Mouse (Mus musculus): ENCODE measurements around the gene Ccdc63. TPM values are rescaled to one million over a fixed set of nuclear protein-coding genes. Genes with fewer than 3 reads are reported as not detected.

Ccdc63 gene
- total RNA-seq, 1 experiment = 2.2 TPM

- DNase-seq (ENCODE audit: low read depth, low spot score) = no peak
- Histone ChIP-seq H3K27ac (ENCODE audit: insufficient read depth, low read depth, low read length, poor library complexity, severe bottlenecking) (no peak overlapping the region), H3K4me3 (ENCODE audit: insufficient read depth in 1 of 2, low read depth in 1 of 2, low read length in 2 of 2, poor library complexity in 1 of 2, severe bottlenecking in 1 of 2) (no peak overlapping the region), H3K4me1 (ENCODE audit: control insufficient read depth in 2 of 2, insufficient read depth in 2 of 2, low read length in 2 of 2, poor library complexity in 1 of 2) (peaks cover 4 to 18% of the 10 kb centered on the region in 2 experiments; a peak in 3 of 4 replicates), H3K9ac (ENCODE audit: insufficient read depth, low read depth, low read length, poor library complexity, severe bottlenecking) (no peak overlapping the region), H3K36me3 (ENCODE audit: control insufficient read depth, insufficient read depth, low read length, poor library complexity, severe bottlenecking) (peaks cover 82% of the 10 kb centered on the region), H3K9me3 (ENCODE audit: control insufficient read depth, insufficient read depth, low read depth, low read length) (no peaks in the 10 kb centered on the region)
- in situ Hi-C loops (cut with MboI; ENCODE audit: low sequenced_read_pairs in 2 of 2, unreplicated experiment in 2 of 2) = no loop called here
- no peak for TF ChIP-seq MAFK (IDR thresholded peaks at IDR 0.05; ENCODE audit: insufficient read depth, low read depth, low read length)
- no peak for TF ChIP-seq CHD2 (IDR thresholded peaks at IDR 0.05; ENCODE audit: low read depth, low read length)
- no peak for TF ChIP-seq HCFC1 (IDR thresholded peaks at IDR 0.05; ENCODE audit: borderline replicate concordance, insufficient read depth, low read length)
- TF ChIP-seq ZNF384 (IDR thresholded peaks at IDR 0.05; ENCODE audit: low read depth, low read length) = no peak
- no peak for TF ChIP-seq ZC3H11A (IDR thresholded peaks at IDR 0.05; ENCODE audit: borderline replicate concordance, low read depth, low read length)
These were observed 27.9 kb upstream of the Ccdc63 start for GRCm38 (mm10) chr5:122168344-122169069.

- H3K36me3 ChIP-seq (ENCODE audit: control insufficient read depth, insufficient read depth, low read length, poor library complexity, severe bottlenecking) = peaks cover 80% of the 10 kb centered on the region
- H3K9ac ChIP-seq (ENCODE audit: insufficient read depth, low read depth, low read length, poor library complexity, severe bottlenecking) = no peak overlapping the region; the same call in 1 of the 2 replicates
- H3K9me3 ChIP-seq (ENCODE audit: control insufficient read depth, insufficient read depth, low read depth, low read length) = no peaks in the 10 kb centered on the region
- no peak overlapping the region; a peak in 1 of 4 replicates for H3K4me3 ChIP-seq (ENCODE audit: insufficient read depth in 1 of 2, low read depth in 1 of 2, low read length in 2 of 2, poor library complexity in 1 of 2, severe bottlenecking in 1 of 2)
- H3K4me1 ChIP-seq (ENCODE audit: control insufficient read depth in 2 of 2, insufficient read depth in 2 of 2, low read length in 2 of 2, poor library complexity in 1 of 2) = peaks cover 4 to 24% of the 10 kb centered on the region in 2 experiments
- no peak for DNase-seq (ENCODE audit: low read depth, low spot score)
- in situ Hi-C loops (cut with MboI; ENCODE audit: low sequenced_read_pairs in 2 of 2, unreplicated experiment in 2 of 2) = no loop called here
- H3K27ac ChIP-seq (ENCODE audit: insufficient read depth, low read depth, low read length, poor library complexity, severe bottlenecking) = no peak overlapping the region
- TF ChIP-seq ZNF384 (IDR thresholded peaks at IDR 0.05; ENCODE audit: low read depth, low read length) (no peak), CHD2 (IDR thresholded peaks at IDR 0.05; ENCODE audit: low read depth, low read length) (no peak), MAFK (IDR thresholded peaks at IDR 0.05; ENCODE audit: insufficient read depth, low read depth, low read length) (no peak), HCFC1 (IDR thresholded peaks at IDR 0.05; ENCODE audit: borderline replicate concordance, insufficient read depth, low read length) (no peak), ZC3H11A (IDR thresholded peaks at IDR 0.05; ENCODE audit: borderline replicate concordance, low read depth, low read length) (no peak)
These were observed 26.1 kb upstream of the Ccdc63 start for GRCm38 (mm10) chr5:122166636-122167161.

DNA sequence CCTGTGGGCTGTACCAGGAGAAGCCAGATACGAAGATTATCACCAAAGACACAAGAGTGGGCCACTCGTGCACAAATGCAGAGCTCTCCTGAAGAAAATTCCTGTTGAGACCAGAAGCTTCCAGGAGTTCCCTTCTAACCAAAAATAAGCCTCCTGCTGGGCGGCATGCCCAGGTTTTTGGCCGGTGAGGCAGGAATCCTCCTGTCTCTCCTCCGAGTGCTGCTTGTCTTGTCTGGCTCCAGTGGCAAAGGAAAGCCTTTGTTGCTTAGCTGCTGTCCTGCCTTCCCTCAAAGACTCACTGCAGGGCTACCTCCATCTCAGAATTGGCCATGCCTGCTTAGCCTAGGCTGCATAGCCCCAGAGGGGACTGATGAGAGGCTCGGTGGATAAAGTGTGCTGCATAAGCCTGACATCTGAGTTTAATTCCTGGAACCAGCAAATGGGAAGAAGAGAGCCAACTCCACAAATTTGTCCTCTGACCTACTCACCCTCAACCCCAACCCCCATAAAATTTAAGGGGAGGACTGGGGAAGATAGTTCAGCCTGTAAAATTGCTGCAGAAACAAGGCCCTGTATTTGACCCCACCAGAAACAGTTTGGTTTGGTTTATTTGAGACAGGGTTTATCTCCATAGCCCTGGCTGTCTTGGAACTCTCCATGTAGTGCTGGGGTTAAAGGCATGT, 24.8 kb upstream of the Ccdc63 start:
- no peak overlapping the region for H3K9ac ChIP-seq (ENCODE audit: insufficient read depth, low read depth, low read length, poor library complexity, severe bottlenecking)
- H3K27ac ChIP-seq (ENCODE audit: insufficient read depth, low read depth, low read length, poor library complexity, severe bottlenecking) = no peak overlapping the region
- TF ChIP-seq ZNF384 (IDR thresholded peaks at IDR 0.05; ENCODE audit: low read depth, low read length) = no peak
- no peak for TF ChIP-seq MAFK (IDR thresholded peaks at IDR 0.05; ENCODE audit: insufficient read depth, low read depth, low read length)
- TF ChIP-seq CHD2 (IDR thresholded peaks at IDR 0.05; ENCODE audit: low read depth, low read length) = no peak
- no peak for TF ChIP-seq HCFC1 (IDR thresholded peaks at IDR 0.05; ENCODE audit: borderline replicate concordance, insufficient read depth, low read length)
- no peak for TF ChIP-seq ZC3H11A (IDR thresholded peaks at IDR 0.05; ENCODE audit: borderline replicate concordance, low read depth, low read length)
- H3K9me3 ChIP-seq (ENCODE audit: control insufficient read depth, insufficient read depth, low read depth, low read length) = no peaks in the 10 kb centered on the region
- peaks cover 78% of the 10 kb centered on the region for H3K36me3 ChIP-seq (ENCODE audit: control insufficient read depth, insufficient read depth, low read length, poor library complexity, severe bottlenecking)
- peaks cover 4 to 30% of the 10 kb centered on the region in 2 experiments for H3K4me1 ChIP-seq (ENCODE audit: control insufficient read depth in 2 of 2, insufficient read depth in 2 of 2, low read length in 2 of 2, poor library complexity in 1 of 2)
- in situ Hi-C loops (cut with MboI; ENCODE audit: low sequenced_read_pairs in 2 of 2, unreplicated experiment in 2 of 2) = no loop called here
- DNase-seq (ENCODE audit: low read depth, low spot score) = no peak
- H3K4me3 ChIP-seq (ENCODE audit: insufficient read depth in 1 of 2, low read depth in 1 of 2, low read length in 2 of 2, poor library complexity in 1 of 2, severe bottlenecking in 1 of 2) = no peak overlapping the region

- no peak overlapping the region for H3K27ac ChIP-seq (ENCODE audit: insufficient read depth, low read depth, low read length, poor library complexity, severe bottlenecking)
- in situ Hi-C loops (cut with MboI; ENCODE audit: low sequenced_read_pairs in 2 of 2, unreplicated experiment in 2 of 2) = no loop called here
- H3K9me3 ChIP-seq (ENCODE audit: control insufficient read depth, insufficient read depth, low read depth, low read length) = no peaks in the 10 kb centered on the region
- H3K4me1 ChIP-seq (ENCODE audit: control insufficient read depth in 2 of 2, insufficient read depth in 2 of 2, low read length in 2 of 2, poor library complexity in 1 of 2) = peaks cover 7 to 30% of the 10 kb centered on the region in 2 experiments
- H3K9ac ChIP-seq (ENCODE audit: insufficient read depth, low read depth, low read length, poor library complexity, severe bottlenecking) = no peak overlapping the region
- H3K36me3 ChIP-seq (ENCODE audit: control insufficient read depth, insufficient read depth, low read length, poor library complexity, severe bottlenecking) = peaks cover 69% of the 10 kb centered on the region
- no peak overlapping the region for H3K4me3 ChIP-seq (ENCODE audit: insufficient read depth in 1 of 2, low read depth in 1 of 2, low read length in 2 of 2, poor library complexity in 1 of 2, severe bottlenecking in 1 of 2)
- no peak for TF ChIP-seq CHD2 (IDR thresholded peaks at IDR 0.05; ENCODE audit: low read depth, low read length)
- TF ChIP-seq MAFK (IDR thresholded peaks at IDR 0.05; ENCODE audit: insufficient read depth, low read depth, low read length) = no peak
- TF ChIP-seq ZNF384 (IDR thresholded peaks at IDR 0.05; ENCODE audit: low read depth, low read length) = no peak
- TF ChIP-seq ZC3H11A (IDR thresholded peaks at IDR 0.05; ENCODE audit: borderline replicate concordance, low read depth, low read length) = no peak
- no peak for TF ChIP-seq HCFC1 (IDR thresholded peaks at IDR 0.05; ENCODE audit: borderline replicate concordance, insufficient read depth, low read length)
- no peak for DNase-seq (ENCODE audit: low read depth, low spot score)
These were observed 23.4 kb upstream of the Ccdc63 start for GRCm38 (mm10) chr5:122164011-122164410.
